Mouse (Mus musculus) brain, embryonic 14.5 days (tissue): ENCODE results near the gene Pomt1.

Experiments used
- CTCF ChIP-seq: fragments of 200-500 bp; IDR thresholded peaks from 2 replicates; pipeline ENCODE4 v1.5.1; 2012; ENCODE audit warnings: inconsistent platforms, mild to moderate bottlenecking, moderate library complexity, borderline replicate concordance; ENCODE audit not compliant: insufficient read depth, insufficient read length; ENCODE audit errors: extremely low read depth
- POLR2A ChIP-seq: fragments of 200-500 bp; IDR thresholded peaks from 2 replicates; pipeline ENCODE4 v1.6.1; 2012; ENCODE audit warnings: mild to moderate bottlenecking, inconsistent platforms, borderline replicate concordance; ENCODE audit not compliant: poor library complexity, insufficient read depth, insufficient read length, severe bottlenecking; ENCODE audit errors: extremely low read depth

- TF ChIP-seq POLR2A (peak; percentile 63; the same call in 1 of the 2 replicates), CTCF (no peak)
Observed at GRCm38 (mm10) chr2:32287923-32288367, 51.6 kb downstream of the Pomt1 start, which contains the start of gene Swi5.
